Mouse (Mus musculus) erythroblast, embryonic 14.5 days (primary cell): Measurements from ENCODE around the gene Kif2a.

Experiments
- GATA1 ChIP-seq: IDR thresholded peaks from 2 replicates; pipeline ENCODE4 v1.6.1; 2012; ENCODE audit warnings: low read length, inconsistent platforms, mixed read lengths
- TAL1 ChIP-seq: IDR thresholded peaks from 3 replicates; pipeline ENCODE4 v1.6.1; 2012; ENCODE audit warnings: low read length, inconsistent platforms, mixed read lengths

DNA sequence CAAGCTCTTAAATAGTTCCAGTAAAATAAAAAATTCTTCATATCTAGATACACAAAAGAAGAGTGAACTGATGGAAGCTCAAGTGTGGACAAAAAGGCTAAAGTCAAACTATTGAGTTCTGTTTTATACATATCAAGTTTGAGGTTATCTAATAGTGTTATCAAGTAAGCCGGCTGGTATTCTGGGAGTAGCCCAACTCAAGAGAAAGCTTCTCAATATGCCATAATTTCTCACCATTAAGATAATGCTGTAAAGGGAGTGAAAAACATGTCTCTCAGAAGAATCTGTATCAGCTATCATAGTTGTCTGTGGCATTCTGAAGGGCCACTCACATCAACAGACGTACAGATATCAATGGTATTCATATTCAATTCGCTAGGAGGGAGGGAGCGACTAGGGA is 13.8 kb downstream of the Kif2a start:
- TF ChIP-seq TAL1, result no peak
- no peak for TF ChIP-seq GATA1
